ENCODE assay signal across 14 mouse cellular contexts in genomic region chr6:51744607-51745006, GRCm38 (mm10).
"Had no signal": no experiment of that assay in that cellular context is flagged by ENCODE, and none has a peak within 500 bp of the region (broad histone marks: within the 10 kb centered on the region; RNA-seq: fewer than 3 reads in every experiment).

No protein-coding gene starts in this region.

- H3K4me2 ChIP-seq: liver, embryonic 11.5 days; liver, embryonic 15.5 days had no signal

- H3K27me3 ChIP-seq: liver, embryonic 15.5 days had no signal

- DNase-seq: kidney, postnatal 10 days; lung, adult 2 months; lung, postnatal 36 days; retina, postnatal 1 day; right cerebral cortex, postnatal 4 days; spleen, adult 18-20 months; thymus, adult 18-20 months; thymus, postnatal 14 days had no signal

- H3K27ac ChIP-seq: left cerebral cortex, adult 2 months; liver, embryonic 15.5 days had no signal

- H3K9me3 ChIP-seq: limb, embryonic 10.5 days; liver, embryonic 15.5 days had no signal

- H3K9ac ChIP-seq: liver, embryonic 15.5 days had no signal

- H3K4me1 ChIP-seq: liver, embryonic 15.5 days had no signal

- H3K36me3 ChIP-seq: limb, embryonic 10.5 days; liver, embryonic 15.5 days had no signal

- H3K4me3 ChIP-seq: left cerebral cortex, adult 2 months; limb, embryonic 10.5 days; liver, embryonic 15.5 days had no signal

- ATAC-seq: intestine, postnatal 0 days; lung, postnatal 0 days had no signal
